Mouse (Mus musculus): ENCODE results near the gene Kcnh1.

Kcnh1 gene

GRCm38 (mm10) chr1:192416241-192416821 is 225.8 kb downstream of the Kcnh1 start:
- no peak for DNase-seq

GRCm38 (mm10) chr1:192419176-192419575 is 228.6 kb downstream of the Kcnh1 start:
- DNase-seq = no peak

- DNase-seq = no peak
These were observed 231.0 kb downstream of the Kcnh1 start for GRCm38 (mm10) chr1:192421377-192422166.

- no peak for DNase-seq
These were observed 240.8 kb downstream of the Kcnh1 start for GRCm38 (mm10) chr1:192431423-192431822.

GRCm38 (mm10) chr1:192435503-192435902 is 244.9 kb downstream of the Kcnh1 start:
- DNase-seq = no peak

DNA sequence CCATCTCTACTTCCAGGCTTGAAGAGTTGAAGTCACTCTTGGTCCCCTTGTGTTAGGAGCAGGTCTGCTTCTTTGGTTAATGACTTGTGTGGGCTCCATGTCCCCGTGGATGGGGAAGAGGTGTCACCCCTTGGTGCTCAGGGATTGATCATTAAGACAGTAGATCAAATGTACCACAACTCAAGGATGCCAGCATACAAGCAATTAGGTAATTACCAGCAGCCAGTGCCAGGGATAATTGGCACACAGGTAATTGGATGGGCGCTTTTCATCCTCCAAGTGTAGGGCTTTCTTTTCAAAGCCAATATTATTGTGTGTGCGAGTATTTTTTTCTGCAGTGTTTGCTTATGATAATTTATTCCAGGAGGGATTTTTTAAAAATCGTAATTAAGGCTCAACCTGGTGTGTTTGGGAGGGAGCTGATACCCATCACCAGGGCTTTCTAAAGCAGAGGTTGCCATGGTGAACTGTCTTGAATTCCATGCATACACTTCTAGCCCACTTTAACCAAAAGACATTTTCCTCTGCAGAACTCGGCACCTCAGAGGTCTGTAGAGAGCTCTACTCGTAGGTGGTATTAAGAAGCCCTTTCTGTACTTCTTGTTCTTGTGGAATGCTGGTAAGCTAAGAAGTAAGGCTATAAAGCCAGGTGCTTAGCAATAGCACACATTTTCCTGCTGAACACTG is 248.7 kb downstream of the Kcnh1 start:
- no peak for DNase-seq

DNA sequence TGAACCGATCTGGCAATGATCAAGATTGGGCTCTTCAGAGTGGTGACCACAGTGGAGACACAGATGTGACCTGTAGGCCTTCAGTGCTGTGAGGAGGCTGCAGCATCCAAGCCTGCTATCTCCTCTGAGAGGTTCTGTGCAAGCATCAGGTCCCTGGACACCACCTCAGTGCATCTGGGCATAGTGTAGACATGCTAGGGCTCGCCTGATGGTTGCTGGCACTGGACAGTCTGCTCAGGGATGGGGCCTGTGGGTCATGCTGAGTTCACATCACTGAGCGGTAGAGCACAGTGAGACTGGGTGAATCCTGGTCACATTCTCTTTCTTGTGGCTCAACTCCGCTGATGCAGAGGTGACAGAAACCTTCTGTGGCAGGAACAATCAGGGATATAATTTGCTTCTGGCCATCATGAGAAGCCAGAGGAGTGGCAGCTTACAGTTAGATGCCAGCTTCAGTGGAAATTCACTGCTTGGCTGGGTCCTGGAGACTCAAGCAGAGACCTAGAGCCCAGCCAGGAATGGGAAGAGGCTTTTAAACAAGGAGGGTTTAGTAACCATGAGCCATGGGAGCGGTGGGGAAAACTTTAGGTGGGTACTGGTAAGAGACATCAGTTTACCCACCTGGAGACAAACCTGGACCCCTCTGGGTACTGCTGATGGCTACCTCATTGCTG is 252.3 kb downstream of the Kcnh1 start:
- DNase-seq = no peak

- peak; percentile 2 for DNase-seq
These were observed 253.6 kb downstream of the Kcnh1 start for GRCm38 (mm10) chr1:192443998-192444657.

DNA sequence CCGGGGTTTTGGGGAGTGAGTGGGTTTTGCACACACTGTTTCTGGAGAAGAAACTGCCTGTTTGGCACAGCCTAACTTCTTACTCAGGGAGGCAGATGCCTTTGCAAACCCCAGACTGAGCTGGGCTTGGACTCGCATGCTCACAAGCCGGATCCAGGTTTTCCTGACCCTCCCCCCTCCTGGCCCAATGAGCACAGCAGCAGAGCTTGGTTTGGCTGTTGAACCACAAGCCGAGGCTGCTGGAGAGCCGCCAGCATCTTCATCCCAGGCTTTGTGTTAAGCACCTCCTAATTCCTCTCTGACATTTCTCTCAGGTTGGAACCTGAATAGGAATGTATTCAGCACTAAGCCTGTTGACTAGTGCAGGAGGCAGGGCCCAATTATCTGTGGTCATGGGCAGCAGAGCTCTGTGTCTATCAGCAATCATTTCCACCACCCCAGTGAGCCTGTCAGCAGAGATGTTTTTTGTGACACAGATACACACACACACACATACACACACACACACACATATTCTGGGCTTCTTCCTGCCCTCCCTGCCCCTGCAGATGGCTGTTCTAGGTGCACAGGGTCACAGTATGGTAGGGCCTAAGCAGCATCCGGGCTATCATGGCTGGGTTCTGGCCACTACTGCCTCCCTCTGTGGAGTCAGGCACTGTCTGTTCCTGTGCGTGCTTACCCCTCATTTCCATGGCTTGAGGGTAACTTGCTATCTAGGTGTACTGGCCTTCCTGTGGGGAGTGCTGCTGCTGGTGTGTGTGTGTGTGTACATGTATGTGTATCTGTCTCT is 254.3 kb downstream of the Kcnh1 start:
- DNase-seq = no peak

DNA sequence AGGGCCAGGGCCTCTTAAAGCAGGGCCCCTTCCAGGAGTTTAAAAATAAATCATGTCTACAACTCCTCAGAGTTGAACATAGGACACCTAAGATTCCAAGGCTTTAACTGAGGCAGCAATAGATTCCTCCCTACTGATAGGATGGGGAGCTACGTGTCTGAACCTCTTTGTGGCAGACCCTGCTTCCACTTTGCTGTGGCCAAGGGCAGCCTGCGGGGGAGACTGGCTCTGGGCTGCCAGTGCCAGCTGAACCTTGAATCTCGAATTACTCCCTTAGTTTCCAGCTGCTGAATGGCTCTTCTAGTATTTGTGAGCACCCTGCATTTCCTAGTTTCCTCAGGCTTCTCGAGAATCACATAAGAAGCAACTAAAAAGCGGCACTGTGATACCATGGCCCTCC is 255.6 kb downstream of the Kcnh1 start:
- no peak for DNase-seq

GRCm38 (mm10) chr1:192447666-192448065 is 257.1 kb downstream of the Kcnh1 start:
- no peak for DNase-seq

DNA sequence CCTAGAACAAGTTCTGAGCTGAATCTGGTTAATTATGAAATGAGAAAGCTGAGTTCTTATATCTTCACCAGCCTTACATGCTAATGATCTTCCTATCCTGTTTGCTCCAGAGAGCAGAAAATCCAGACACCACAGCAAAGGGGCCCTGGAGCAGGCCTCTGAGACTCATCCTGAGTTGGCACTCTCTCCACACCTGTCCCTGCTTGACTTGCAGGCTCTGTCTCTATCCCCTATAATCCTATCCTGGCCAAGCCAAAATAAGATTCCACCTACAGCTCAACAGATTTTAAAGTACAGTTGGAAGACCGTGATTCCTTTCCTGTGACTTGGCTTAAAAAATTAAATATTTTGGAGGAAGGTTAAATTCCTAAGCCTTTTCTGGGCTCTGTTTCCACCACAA is 257.9 kb downstream of the Kcnh1 start:
- no peak for DNase-seq

DNA sequence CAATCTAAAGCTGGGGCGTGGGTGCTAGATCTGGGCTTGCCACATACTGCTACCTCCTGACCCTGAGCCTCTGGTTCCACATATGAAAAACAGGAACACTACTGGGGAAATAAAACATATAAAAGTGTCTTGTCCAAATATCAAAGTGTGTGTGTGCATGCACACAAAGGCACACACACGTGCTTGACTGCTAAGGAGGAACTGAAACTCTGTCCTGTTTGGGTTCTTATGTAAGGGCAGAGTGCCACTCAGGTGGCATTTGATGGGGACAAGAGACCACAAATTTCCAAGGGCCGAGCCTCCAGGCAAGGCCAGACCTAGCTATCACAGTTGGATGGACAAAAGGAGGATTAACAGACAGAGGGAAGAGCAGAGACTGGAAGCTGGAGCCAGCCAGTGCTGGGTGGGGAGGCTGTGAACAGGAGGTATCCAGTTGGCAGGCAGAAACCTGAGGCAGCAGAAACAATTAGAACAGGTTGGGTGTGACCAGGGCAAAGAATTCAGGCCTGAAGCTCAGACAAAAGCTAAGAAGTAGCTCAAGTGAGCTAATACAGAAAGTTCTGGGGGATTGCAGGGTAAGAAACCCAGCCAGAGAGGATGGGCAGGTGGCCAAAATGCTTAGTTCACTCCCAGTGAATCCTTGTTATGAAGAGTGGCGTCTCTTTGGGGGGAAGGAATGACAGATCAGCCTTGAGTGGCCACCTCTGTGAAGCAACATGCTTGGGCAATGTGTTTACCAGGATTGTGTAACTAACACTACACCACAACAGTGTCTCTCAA is 259.2 kb downstream of the Kcnh1 start:
- no peak for DNase-seq

DNA sequence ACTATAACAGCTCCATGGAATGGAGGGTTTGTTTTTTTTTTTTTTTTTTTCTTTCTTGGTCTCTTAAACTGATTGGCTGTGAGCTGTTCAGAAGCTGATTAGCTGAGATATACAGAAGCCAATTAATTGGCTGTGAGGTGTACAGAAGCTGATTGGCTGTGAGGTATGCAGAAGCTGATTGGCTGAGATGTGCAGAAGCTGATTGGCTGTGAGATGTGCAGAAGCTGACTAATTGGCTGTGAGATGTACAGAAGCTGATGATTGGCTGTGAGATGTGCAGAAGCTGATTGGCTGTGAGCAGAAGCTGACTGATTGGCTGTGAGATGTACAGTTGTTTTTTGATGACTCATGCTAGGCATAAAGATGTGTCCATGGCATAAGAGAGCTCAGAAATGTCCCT is 259.9 kb downstream of the Kcnh1 start:
- no peak for DNase-seq

GRCm38 (mm10) chr1:192451722-192452121 is 261.1 kb downstream of the Kcnh1 start:
- no peak for DNase-seq

DNA sequence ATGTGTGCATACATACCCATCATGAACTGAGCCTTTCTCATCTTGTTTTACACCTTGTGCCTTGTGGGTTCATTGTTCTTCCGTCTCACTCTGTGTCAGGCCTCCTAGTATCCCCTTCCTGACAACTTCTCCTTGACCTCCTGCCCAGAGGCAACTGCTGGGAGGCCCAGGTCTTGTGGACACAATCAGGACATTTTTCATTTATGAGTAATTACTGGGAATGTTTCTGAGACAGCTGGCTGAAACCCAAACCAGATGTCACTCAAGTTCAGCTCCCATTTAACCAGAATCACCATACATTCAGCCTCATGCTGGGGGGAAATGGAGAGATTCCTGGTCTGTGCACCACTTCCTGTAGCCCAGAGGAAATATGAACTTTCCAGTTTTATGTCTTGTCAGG is 263.9 kb downstream of the Kcnh1 start:
- DNase-seq = no peak

DNA sequence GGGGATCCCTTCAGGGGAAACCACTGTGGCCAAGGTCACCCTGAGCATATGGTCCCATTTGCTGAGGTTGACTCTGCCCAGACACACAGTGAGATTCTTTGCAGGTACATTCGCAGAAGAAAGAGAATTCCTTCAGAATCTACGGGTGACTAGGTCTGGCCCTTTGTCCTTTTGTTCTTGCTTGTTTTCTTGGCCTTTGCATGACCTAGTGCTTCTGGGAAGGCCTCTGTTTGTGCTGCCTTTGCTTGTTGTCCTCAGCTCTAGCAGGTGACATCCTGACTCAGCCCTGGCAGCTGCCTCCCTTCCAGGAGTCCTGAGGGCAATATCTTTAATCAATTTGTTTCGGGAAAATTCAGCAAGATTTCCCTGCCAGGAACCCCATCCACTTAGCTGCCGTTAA is 264.4 kb downstream of the Kcnh1 start:
- no peak for DNase-seq

DNA sequence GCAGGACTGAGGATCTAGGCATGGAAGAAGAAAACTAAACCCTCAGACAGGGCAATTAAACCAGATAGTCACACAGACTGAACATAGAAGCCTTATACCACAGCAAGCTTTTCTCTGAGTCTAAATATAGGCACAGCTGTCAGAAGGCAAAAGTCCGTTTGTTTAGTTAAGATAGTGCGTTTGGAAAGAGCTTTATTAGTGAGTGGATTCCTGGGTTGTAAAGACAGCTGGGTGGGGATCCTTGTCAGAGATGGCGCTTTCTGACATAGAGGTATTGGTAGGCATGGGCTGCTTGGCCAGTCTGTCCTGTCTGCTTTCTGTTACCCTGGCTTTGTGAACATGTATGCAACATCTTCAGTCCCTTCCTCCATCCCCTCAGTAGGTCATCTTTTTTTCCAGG is 266.5 kb downstream of the Kcnh1 start:
- DNase-seq = no peak

GRCm38 (mm10) chr1:192457526-192458206 is 267.1 kb downstream of the Kcnh1 start:
- DNase-seq = peak; percentile 15

GRCm38 (mm10) chr1:192463732-192464131 is 273.2 kb downstream of the Kcnh1 start:
- DNase-seq = no peak

GRCm38 (mm10) chr1:192472366-192472765 is 281.8 kb downstream of the Kcnh1 start:
- DNase-seq = no peak

All from thymus, postnatal 25 days (tissue).